Mouse (Mus musculus) frontal cortex, postnatal 10 days (tissue): ENCODE measurements around the gene Olfr1180.
"Not testable (repeated sequence)": the region's sequence is repeated elsewhere in the genome, so short reads cannot be mapped to it uniquely, and the experiment has no call there.

Experiments used
- DNase-seq, 2 experiments: peaks; one replicate each; pipeline ENCODE4 v3.0.0; 2022; ENCODE audit warnings: low spot score in 2 of 2, mixed read lengths in 1 of 2

The Olfr1180 gene

GRCm38 (mm10) chr2:88419051-88419450 lies at the start of gene Olfr1180:
Olfr1180 (minus strand) TSS chr2:88419151.
- DNase-seq = no peak

GRCm38 (mm10) chr2:88454567-88454966 lies 35.6 kb upstream of the Olfr1180 start, which contains the start of gene Olfr1183:
Olfr1183 (plus strand) TSS chr2:88454867.
- not testable (repeated sequence) for DNase-seq

GRCm38 (mm10) chr2:88449031-88449430 lies 30.1 kb upstream of the Olfr1180 start, which contains the start of gene Gm13757:
Gm13757 (minus strand) TSS chr2:88449131.
- no peak for DNase-seq

- DNase-seq = no peak
These were observed 7.1 kb upstream of the Olfr1180 start, which contains the start of gene Olfr1181 for GRCm38 (mm10) chr2:88426071-88426470. Olfr1181 (minus strand) TSS chr2:88426171.

- DNase-seq = no peak
These were observed 12.6 kb downstream of the Olfr1180 start, which contains the start of gene Olfr1179 for GRCm38 (mm10) chr2:88406353-88406752. Olfr1179 (minus strand) TSS chr2:88406453.

- DNase-seq = no peak
These were observed 32.2 kb downstream of the Olfr1180 start, which contains the start of gene Olfr1178 for GRCm38 (mm10) chr2:88386762-88387161. Olfr1178 (plus strand) TSS chr2:88387062.
